Comparison of ENCODE assay signal across 22 mouse cellular contexts in genomic region chr1:156972391-156972790, GRCm38 (mm10).
"Had no signal": no experiment of that assay in that cellular context is flagged by ENCODE, and none has a peak within 500 bp of the region (broad histone marks: within the 10 kb centered on the region; RNA-seq: fewer than 3 reads in every experiment).

No protein-coding gene starts in this region.

- DNase-seq: liver, embryonic 13.5 days; lung, adult 2 months; lung, postnatal 14 days; lung, postnatal 36 days; retina, postnatal 1 day; right cerebral cortex, adult 18-20 months; right cerebral cortex, postnatal 25 days; right cerebral cortex, postnatal 4 days; thymus, adult 18-20 months; thymus, postnatal 14 days; thymus, postnatal 36 days had no signal

- H3K4me1 ChIP-seq: midbrain, embryonic 13.5 days; midbrain, embryonic 15.5 days; neural tube, embryonic 13.5 days; neural tube, embryonic 15.5 days; stomach, embryonic 15.5 days had no signal

- H3K36me3 ChIP-seq: liver, embryonic 13.5 days; lung, embryonic 15.5 days; midbrain, embryonic 13.5 days; midbrain, embryonic 15.5 days; neural tube, embryonic 13.5 days; neural tube, embryonic 15.5 days; stomach, embryonic 15.5 days had no signal

- H3K27me3 ChIP-seq: liver, embryonic 13.5 days; lung, embryonic 15.5 days; midbrain, embryonic 13.5 days; midbrain, embryonic 15.5 days; neural tube, embryonic 13.5 days; neural tube, embryonic 15.5 days; stomach, embryonic 15.5 days had no signal

- H3K27ac ChIP-seq: liver, embryonic 13.5 days; lung, embryonic 15.5 days; macrophage; midbrain, embryonic 13.5 days; midbrain, embryonic 15.5 days; neural tube, embryonic 13.5 days; neural tube, embryonic 15.5 days; stomach, embryonic 15.5 days; stomach, postnatal 0 days had no signal

- ATAC-seq: lung, postnatal 0 days; midbrain, embryonic 13.5 days; midbrain, embryonic 15.5 days had no signal

- H3K4me3 ChIP-seq: liver, embryonic 13.5 days; lung, embryonic 15.5 days; midbrain, embryonic 13.5 days; midbrain, embryonic 15.5 days; myocyte; neural tube, embryonic 13.5 days; neural tube, embryonic 15.5 days; stomach, embryonic 15.5 days had no signal

- H3K9me3 ChIP-seq: liver, embryonic 13.5 days; lung, embryonic 15.5 days; midbrain, embryonic 13.5 days; midbrain, embryonic 15.5 days; neural tube, embryonic 13.5 days; neural tube, embryonic 15.5 days; stomach, embryonic 15.5 days had no signal

- H3K4me2 ChIP-seq: liver, embryonic 13.5 days; lung, embryonic 15.5 days; midbrain, embryonic 11.5 days; midbrain, embryonic 13.5 days; midbrain, embryonic 15.5 days; neural tube, embryonic 13.5 days; neural tube, embryonic 15.5 days; stomach, embryonic 15.5 days had no signal

- H3K9ac ChIP-seq: liver, embryonic 13.5 days; lung, embryonic 15.5 days; midbrain, embryonic 13.5 days; midbrain, embryonic 15.5 days; neural tube, embryonic 13.5 days; neural tube, embryonic 15.5 days; stomach, embryonic 15.5 days had no signal
